16 mouse cellular contexts compared by ENCODE assay signal in the genomic region with DNA sequence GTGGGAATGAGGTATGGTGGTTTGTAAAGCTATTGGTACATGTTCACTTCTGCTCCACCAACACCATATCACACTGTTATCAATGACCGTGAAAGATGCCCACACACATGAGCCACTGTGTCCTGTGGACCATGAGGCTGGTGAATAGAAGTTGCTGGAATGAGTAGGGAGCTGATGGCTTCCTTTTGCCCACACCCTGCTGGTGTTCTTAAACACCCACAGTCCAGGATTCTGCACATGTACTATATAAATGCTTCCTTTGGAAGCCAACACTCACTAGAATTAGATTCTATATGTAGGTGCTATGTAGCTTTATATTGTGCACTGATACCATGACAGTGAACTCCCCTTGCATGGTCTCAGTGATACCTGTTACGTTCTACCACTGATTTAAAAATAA.
"Had no signal": no experiment of that assay in that cellular context is flagged by ENCODE, and none has a peak within 500 bp of the region (broad histone marks: within the 10 kb centered on the region; RNA-seq: fewer than 3 reads in every experiment).

No protein-coding gene starts in this region.

- ATAC-seq: hindbrain, embryonic 16.5 days; inflammation-experienced regulatory T-cells, adult 6 months; intestine, embryonic 15.5 days; intestine, postnatal 0 days had no signal

- DNase-seq: gastrocnemius, adult 2 months; gastrocnemius, postnatal 10 days; gastrocnemius, postnatal 25 days; heart, adult 18-20 months; heart, postnatal 10 days; heart, postnatal 4 days; kidney, adult 18-20 months; kidney, adult 8-10 months; kidney, postnatal 10 days; kidney, postnatal 25 days; kidney, postnatal 4 days; liver had no signal
